Mouse (Mus musculus) spleen, embryonic (tissue): Measurements from ENCODE around the gene Gm973.
"Not testable (repeated sequence)": the region's sequence is repeated elsewhere in the genome, so short reads cannot be mapped to it uniquely, and the experiment has no call there.

Experiments used
- CTCF ChIA-PET: fragments of 350-600 bp; sonication (Branson Sonifier 250); formaldehyde crosslinking; loops from one replicate; lab custom pipeline; 2022; lab: Charles Lee

Gene Gm973

GRCm38 (mm10) chr1:59623325-59624017 lies 107.4 kb downstream of the Gm973 start:
- CTCF ChIA-PET, result interaction anchor here (0.5 kb wide), 2 partner anchors 309 to 978 kb away, joined by 3 read pairs; no protein-coding TSS in a partner anchor

- CTCF ChIA-PET, result interaction anchor here (0.7 kb wide), 1 partner anchor 309 kb away, joined by 6 read pairs; no protein-coding TSS in a partner anchor
These were observed 109.3 kb downstream of the Gm973 start for GRCm38 (mm10) chr1:59625410-59625809.

GRCm38 (mm10) chr1:59629194-59629593 lies 113.1 kb downstream of the Gm973 start:
- CTCF ChIA-PET, result no interaction called here

- CTCF ChIA-PET, result not testable (repeated sequence)
These were observed 114.3 kb downstream of the Gm973 start for GRCm38 (mm10) chr1:59630356-59630755.

- CTCF ChIA-PET, result interaction anchor here (0.6 kb wide), 2 partner anchors 10 to 439 kb away, joined by 5 to 6 read pairs; no protein-coding TSS in a partner anchor
These were observed 116.1 kb downstream of the Gm973 start for GRCm38 (mm10) chr1:59631986-59632659.

- CTCF ChIA-PET, result interaction anchor here (0.6 kb wide), 1 partner anchor 322 kb away, joined by 4 read pairs; no protein-coding TSS in a partner anchor
These were observed 117.0 kb downstream of the Gm973 start for GRCm38 (mm10) chr1:59633056-59633455.

- CTCF ChIA-PET, result no interaction called here
These were observed 120.3 kb downstream of the Gm973 start for GRCm38 (mm10) chr1:59636349-59636748.

- CTCF ChIA-PET, result no interaction called here
These were observed 122.3 kb downstream of the Gm973 start for GRCm38 (mm10) chr1:59638371-59638770.

GRCm38 (mm10) chr1:59642488-59642887 lies 126.4 kb downstream of the Gm973 start:
- CTCF ChIA-PET, result no interaction called here

GRCm38 (mm10) chr1:59646502-59646901 lies 130.4 kb downstream of the Gm973 start:
- CTCF ChIA-PET, result not testable (repeated sequence)

GRCm38 (mm10) chr1:59651201-59651819 lies 135.2 kb downstream of the Gm973 start:
- CTCF ChIA-PET, result interaction anchor here (0.7 kb wide), 1 partner anchor 967 kb away, joined by 5 read pairs; no protein-coding TSS in a partner anchor

- CTCF ChIA-PET, result no interaction called here
These were observed 137.3 kb downstream of the Gm973 start for GRCm38 (mm10) chr1:59653243-59653911.

GRCm38 (mm10) chr1:59656244-59657171 lies 140.4 kb downstream of the Gm973 start:
- CTCF ChIA-PET, result no interaction called here

- CTCF ChIA-PET, result no interaction called here
These were observed 147.5 kb downstream of the Gm973 start for GRCm38 (mm10) chr1:59663456-59664135.

- CTCF ChIA-PET, result no interaction called here
These were observed 152.8 kb downstream of the Gm973 start for GRCm38 (mm10) chr1:59668871-59669270.

GRCm38 (mm10) chr1:59669962-59670630 lies 154.0 kb downstream of the Gm973 start:
- CTCF ChIA-PET, result no interaction called here

GRCm38 (mm10) chr1:59670641-59671168 lies 154.6 kb downstream of the Gm973 start, which contains the start of gene Sumo1:
TSS of gene Sumo1 (minus strand) at chr1:59670834.
- CTCF ChIA-PET, result no interaction called here

- CTCF ChIA-PET, result no interaction called here
These were observed 157.6 kb downstream of the Gm973 start for GRCm38 (mm10) chr1:59673661-59674060.
